Mouse (Mus musculus): Measurements from ENCODE around the gene Chrna10. TPM values are rescaled to one million over a fixed set of nuclear protein-coding genes. Genes with fewer than 3 reads are reported as not detected.

Chrna10 gene
- polyA plus RNA-seq, 1 experiment from 2014 or later = not detected

GRCm38 (mm10) chr7:102076714-102077296 lies 39.8 kb downstream of the Chrna10 start:
- Histone ChIP-seq H3K36me3 (ENCODE audit: control insufficient read depth, insufficient read depth, low read length) (peaks cover 50% of the 10 kb centered on the region), H3K4me1 (ENCODE audit: control insufficient read depth, insufficient read depth, low read length) (no peaks in the 10 kb centered on the region), H3K9ac (ENCODE audit: low read depth, low read length) (no peak overlapping the region), H3K9me3 (replicated peaks; ENCODE audit: control insufficient read depth, low read length) (no peaks in the 10 kb centered on the region), H3K4me2 (no peak overlapping the region), H3K27me3 (ENCODE audit: control insufficient read depth, insufficient read depth, low read length) (no peaks in the 10 kb centered on the region), H3K27ac (ENCODE audit: low read depth, low read length) (no peak overlapping the region), H3K4me3 (ENCODE audit: low read depth, low read length) (no peak overlapping the region)
- 81% methylated on average over 7 of the region's 7 CpGs for WGBS (ENCODE audit: insufficient replicate concordance)
- no peak for ATAC-seq (replicated peaks; ENCODE audit: insufficient number of reproducible peaks, low FRiP score, low TSS enrichment)

GRCm38 (mm10) chr7:102066363-102066762 lies 50.3 kb downstream of the Chrna10 start:
- Histone ChIP-seq H3K9ac (ENCODE audit: low read depth, low read length) (peak overlapping the region; percentile 86), H3K4me2 (peak overlapping the region; percentile 87), H3K27ac (ENCODE audit: low read depth, low read length) (no peak overlapping the region), H3K27me3 (ENCODE audit: control insufficient read depth, insufficient read depth, low read length) (no peaks in the 10 kb centered on the region), H3K9me3 (replicated peaks; ENCODE audit: control insufficient read depth, low read length) (no peaks in the 10 kb centered on the region), H3K4me1 (ENCODE audit: control insufficient read depth, insufficient read depth, low read length) (peaks cover 14% of the 10 kb centered on the region), H3K4me3 (ENCODE audit: low read depth, low read length) (peak overlapping the region; percentile 82), H3K36me3 (ENCODE audit: control insufficient read depth, insufficient read depth, low read length) (no peaks in the 10 kb centered on the region)
- 74% methylated on average over 6 of the region's 6 CpGs for WGBS (ENCODE audit: insufficient replicate concordance)
- no peak for ATAC-seq (replicated peaks; ENCODE audit: insufficient number of reproducible peaks, low FRiP score, low TSS enrichment)

GRCm38 (mm10) chr7:102065046-102065891 lies 51.4 kb downstream of the Chrna10 start, which contains the start of the genes Rnf121, Xndc1 and Xntrpc:
TSS of gene Rnf121 (minus strand) at chr7:102065469.
TSS of gene Xndc1 (plus strand) at chr7:102065511.
TSS of gene Xntrpc (plus strand) at chr7:102065713.
- Histone ChIP-seq H3K36me3 (ENCODE audit: control insufficient read depth, insufficient read depth, low read length) (no peaks in the 10 kb centered on the region), H3K27ac (ENCODE audit: low read depth, low read length) (peak within 1 kb of the TSS; percentile 74), H3K4me3 (ENCODE audit: low read depth, low read length) (peak within 1 kb of the TSS; percentile 82), H3K27me3 (ENCODE audit: control insufficient read depth, insufficient read depth, low read length) (no peaks in the 10 kb centered on the region), H3K9ac (ENCODE audit: low read depth, low read length) (peak within 1 kb of the TSS; percentile 86), H3K4me1 (ENCODE audit: control insufficient read depth, insufficient read depth, low read length) (peaks cover 14% of the 10 kb centered on the region), H3K9me3 (replicated peaks; ENCODE audit: control insufficient read depth, low read length) (no peaks in the 10 kb centered on the region), H3K4me2 (peak within 1 kb of the TSS; percentile 87)
- under 1% methylated on average over 56 of the region's 56 CpGs for WGBS (ENCODE audit: insufficient replicate concordance)
- ATAC-seq (replicated peaks; ENCODE audit: insufficient number of reproducible peaks, low FRiP score, low TSS enrichment) = peak; percentile 96

GRCm38 (mm10) chr7:102064655-102065045 lies 52.0 kb downstream of the Chrna10 start:
- Histone ChIP-seq H3K27me3 (ENCODE audit: control insufficient read depth, insufficient read depth, low read length) (no peaks in the 10 kb centered on the region), H3K4me3 (ENCODE audit: low read depth, low read length) (peak overlapping the region; percentile 82), H3K4me2 (peak overlapping the region; percentile 87), H3K36me3 (ENCODE audit: control insufficient read depth, insufficient read depth, low read length) (no peaks in the 10 kb centered on the region), H3K9ac (ENCODE audit: low read depth, low read length) (peak overlapping the region; percentile 86), H3K27ac (ENCODE audit: low read depth, low read length) (peak overlapping the region; percentile 74), H3K4me1 (ENCODE audit: control insufficient read depth, insufficient read depth, low read length) (peaks cover 14% of the 10 kb centered on the region), H3K9me3 (replicated peaks; ENCODE audit: control insufficient read depth, low read length) (no peaks in the 10 kb centered on the region)
- 0 out of 2 replicates have a peak, but pooled peaks have one; percentile 6 for ATAC-seq (replicated peaks; ENCODE audit: insufficient number of reproducible peaks, low FRiP score, low TSS enrichment)
- 0% methylated on average over 9 of the region's 9 CpGs for WGBS (ENCODE audit: insufficient replicate concordance)

GRCm38 (mm10) chr7:102063891-102064290 lies 52.7 kb downstream of the Chrna10 start:
- WGBS (ENCODE audit: insufficient replicate concordance) = 51% methylated on average over 9 of the region's 9 CpGs
- Histone ChIP-seq H3K4me2 (peak overlapping the region; percentile 87), H3K36me3 (ENCODE audit: control insufficient read depth, insufficient read depth, low read length) (0 out of 2 replicates have a peak, but pooled peaks cover 2% of the 10 kb centered on the region), H3K9me3 (replicated peaks; ENCODE audit: control insufficient read depth, low read length) (no peaks in the 10 kb centered on the region), H3K4me3 (ENCODE audit: low read depth, low read length) (peak overlapping the region; percentile 82), H3K27me3 (ENCODE audit: control insufficient read depth, insufficient read depth, low read length) (no peaks in the 10 kb centered on the region), H3K27ac (ENCODE audit: low read depth, low read length) (no peak overlapping the region), H3K9ac (ENCODE audit: low read depth, low read length) (no peak overlapping the region), H3K4me1 (ENCODE audit: control insufficient read depth, insufficient read depth, low read length) (peaks cover 14% of the 10 kb centered on the region)
- no peak for ATAC-seq (replicated peaks; ENCODE audit: insufficient number of reproducible peaks, low FRiP score, low TSS enrichment)

GRCm38 (mm10) chr7:102062203-102062602 lies 54.4 kb downstream of the Chrna10 start:
- peaks cover 14% of the 10 kb centered on the region for H3K4me1 ChIP-seq (ENCODE audit: control insufficient read depth, insufficient read depth, low read length)
- H3K27ac ChIP-seq (ENCODE audit: low read depth, low read length) = no peak overlapping the region
- no peaks in the 10 kb centered on the region for H3K27me3 ChIP-seq (ENCODE audit: control insufficient read depth, insufficient read depth, low read length)
- H3K9ac ChIP-seq (ENCODE audit: low read depth, low read length) = no peak overlapping the region
- no peak overlapping the region for H3K4me2 ChIP-seq
- no peak overlapping the region for H3K4me3 ChIP-seq (ENCODE audit: low read depth, low read length)
- WGBS (ENCODE audit: insufficient replicate concordance) = 78% methylated on average over 1 of the region's 1 CpGs
- no peak for ATAC-seq (replicated peaks; ENCODE audit: insufficient number of reproducible peaks, low FRiP score, low TSS enrichment)
- H3K9me3 ChIP-seq (replicated peaks; ENCODE audit: control insufficient read depth, low read length) = no peaks in the 10 kb centered on the region
- H3K36me3 ChIP-seq (ENCODE audit: control insufficient read depth, insufficient read depth, low read length) = 0 out of 2 replicates have a peak, but pooled peaks cover 2% of the 10 kb centered on the region

GRCm38 (mm10) chr7:102061353-102061752 lies 55.3 kb downstream of the Chrna10 start:
- Histone ChIP-seq H3K4me3 (ENCODE audit: low read depth, low read length) (no peak overlapping the region), H3K27ac (ENCODE audit: low read depth, low read length) (no peak overlapping the region), H3K9me3 (replicated peaks; ENCODE audit: control insufficient read depth, low read length) (no peaks in the 10 kb centered on the region)

More at GRCm38 (mm10) chr7:102061353-102061752, 55.3 kb downstream of the Chrna10 start:
- Histone ChIP-seq H3K27me3 (ENCODE audit: control insufficient read depth, insufficient read depth, low read length) (no peaks in the 10 kb centered on the region), H3K4me1 (ENCODE audit: control insufficient read depth, insufficient read depth, low read length) (peaks cover 11% of the 10 kb centered on the region), H3K9ac (ENCODE audit: low read depth, low read length) (no peak overlapping the region), H3K36me3 (ENCODE audit: control insufficient read depth, insufficient read depth, low read length) (0 out of 2 replicates have a peak, but pooled peaks cover 2% of the 10 kb centered on the region), H3K4me2 (no peak overlapping the region)
- WGBS (ENCODE audit: insufficient replicate concordance) = 70% methylated on average over 3 of the region's 3 CpGs
- no peak for ATAC-seq (replicated peaks; ENCODE audit: insufficient number of reproducible peaks, low FRiP score, low TSS enrichment)
